Mouse (Mus musculus): ENCODE data around the gene Aldh4a1.

- TF ChIP-seq POLR2A (IDR thresholded peaks at IDR 0.05; ENCODE audit: low read depth, low read length): no peak
- TF ChIP-seq CTCF (conservative IDR thresholded peaks at IDR 0.05; ENCODE audit: insufficient read depth, insufficient read length, low read depth, low read length): no peak
These were observed 45.0 kb downstream of the Aldh4a1 start for GRCm38 (mm10) chr4:139667632-139668031.

Measured in kidney, adult 2 months (tissue).